Mouse (Mus musculus): Measurements from ENCODE around the gene Gm26920.

Gm26920 gene

DNA sequence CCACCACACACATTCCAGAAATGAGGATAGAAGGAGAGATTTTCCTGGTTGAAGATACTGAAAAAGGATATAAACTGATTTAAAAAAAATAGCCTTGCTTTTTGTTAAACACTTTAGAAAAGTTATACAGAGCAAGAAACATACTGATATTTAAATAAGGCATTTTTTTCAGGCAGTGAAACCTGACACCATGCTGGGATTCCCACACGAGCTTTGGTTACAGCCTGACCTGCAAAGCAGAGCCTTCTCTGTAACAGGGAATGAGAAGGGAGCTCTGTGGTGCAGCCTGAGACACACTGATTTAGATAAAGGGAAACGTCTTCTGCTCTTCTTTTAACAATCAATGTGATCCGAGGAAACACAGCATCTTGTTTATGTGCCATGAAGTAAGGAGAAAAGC is 36.6 kb downstream of the Gm26920 start:
- no peak for DNase-seq (ENCODE audit: low spot score)

DNA sequence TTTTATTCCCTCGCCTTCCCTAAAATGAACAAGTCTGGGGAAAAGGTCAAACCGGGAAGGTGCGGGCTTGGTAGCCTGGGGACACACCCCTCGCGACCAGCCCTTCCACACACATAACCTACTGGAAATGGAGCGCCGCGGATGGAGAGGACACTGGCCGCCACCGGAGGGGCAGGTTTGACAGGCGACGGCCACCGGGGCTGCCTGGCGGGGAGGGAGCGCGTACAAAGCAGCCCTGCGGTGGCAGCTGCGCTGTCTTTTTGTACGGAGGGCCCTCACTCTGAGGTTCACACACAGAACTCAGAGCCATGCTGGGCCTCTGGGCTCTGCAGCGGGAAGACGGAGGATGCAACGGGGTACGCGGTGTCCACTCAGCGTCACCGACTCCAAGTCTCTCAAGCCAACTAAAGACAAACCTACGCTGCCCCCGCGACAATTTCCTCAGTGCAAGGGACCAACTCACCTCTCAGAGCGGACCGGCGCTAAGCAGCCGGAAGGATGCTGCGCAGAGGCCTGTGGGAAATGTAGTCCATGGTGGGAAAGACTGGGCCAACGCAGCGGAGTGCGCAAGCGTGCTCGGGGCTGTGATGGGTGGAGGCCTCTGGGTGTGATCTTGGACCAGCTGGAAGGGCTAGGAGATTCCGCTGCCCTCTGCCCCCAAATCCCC is 39.2 kb downstream of the Gm26920 start, which contains the start of gene Zfp14:
Gene Zfp14 (minus strand): TSS at position 499 of the 667 bp plus-strand sequence.
- DNase-seq (ENCODE audit: low spot score), result peak; percentile 76

DNA sequence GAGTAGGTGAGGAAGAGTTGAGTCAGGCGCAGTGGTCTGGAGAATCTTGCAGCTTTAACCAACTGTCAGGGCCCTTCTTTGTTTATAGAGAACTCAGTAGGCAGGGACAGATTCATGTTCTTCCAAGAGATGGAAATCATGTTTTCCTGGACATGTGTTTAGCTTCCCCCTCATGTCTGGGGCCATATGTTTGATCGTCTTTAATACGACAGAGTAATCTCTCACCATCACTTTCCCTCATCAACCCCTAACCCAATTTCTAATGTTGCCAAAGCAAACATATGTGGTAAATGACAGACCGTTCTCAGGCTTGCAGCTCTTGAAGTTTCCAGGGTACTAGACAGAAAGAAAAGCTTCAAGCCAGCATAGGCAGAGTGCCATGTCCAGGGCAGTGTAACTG is 42.1 kb downstream of the Gm26920 start:
- DNase-seq (ENCODE audit: low spot score), result no peak

DNA sequence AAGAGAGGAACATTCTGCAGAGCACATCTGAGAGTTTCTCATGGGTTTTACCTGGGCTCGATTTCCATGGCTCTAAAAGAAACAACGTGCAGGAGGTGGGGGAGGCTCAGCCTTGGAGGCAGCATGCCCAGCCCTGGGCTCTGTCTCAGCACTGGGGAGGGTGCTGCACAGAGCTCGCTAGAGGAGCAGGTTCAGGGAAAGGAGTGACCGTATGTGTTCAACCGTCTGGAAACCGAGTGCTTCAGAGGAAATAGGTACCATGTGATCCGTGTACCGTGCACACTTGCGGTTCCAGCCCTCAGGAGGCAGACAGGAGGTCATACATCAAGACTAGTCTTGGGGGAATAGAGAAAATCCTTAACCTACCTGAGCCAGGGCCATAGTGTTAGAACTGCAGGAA is 45.9 kb downstream of the Gm26920 start:
- DNase-seq (ENCODE audit: low spot score), result no peak

DNA sequence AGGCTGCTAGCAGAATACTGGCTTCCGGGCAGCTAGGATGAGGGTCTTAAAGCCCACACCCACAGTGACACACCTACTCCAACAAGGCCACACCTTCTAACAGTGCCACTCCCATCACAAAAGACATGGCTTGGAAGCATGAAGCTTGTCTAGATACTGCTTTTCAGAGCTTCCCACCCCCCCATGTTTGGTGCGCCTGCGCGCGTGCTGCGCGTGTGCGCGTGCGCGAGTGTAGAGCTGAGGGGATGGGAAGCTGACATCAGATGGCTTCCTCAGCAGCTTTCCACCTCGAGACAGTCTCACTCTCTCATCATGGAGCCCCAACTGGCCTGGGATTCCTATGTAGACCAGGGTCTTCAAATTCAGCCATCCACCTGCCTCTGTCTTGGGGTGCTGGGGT is 55.9 kb downstream of the Gm26920 start:
- no peak for DNase-seq (ENCODE audit: low spot score)

DNA sequence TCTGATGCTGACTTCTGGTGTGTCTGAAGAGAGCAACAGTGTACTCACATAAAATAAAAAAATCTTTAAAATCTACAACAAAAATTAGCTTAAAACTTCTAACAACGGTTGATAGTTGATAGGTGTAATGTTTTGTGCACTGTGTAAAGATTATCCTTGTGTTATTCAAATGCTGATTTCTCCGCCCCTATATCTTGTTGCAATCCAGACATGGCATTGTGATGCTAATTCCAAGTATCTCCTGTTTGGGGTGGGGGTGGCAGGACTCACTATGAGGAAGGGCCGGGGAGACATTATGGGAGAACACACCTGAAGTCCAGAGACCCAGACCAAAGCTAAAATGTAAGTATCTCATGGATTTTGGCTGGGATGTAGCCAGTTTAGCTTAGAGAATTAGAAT is 58.8 kb downstream of the Gm26920 start:
- no peak for DNase-seq (ENCODE audit: low spot score)

DNA sequence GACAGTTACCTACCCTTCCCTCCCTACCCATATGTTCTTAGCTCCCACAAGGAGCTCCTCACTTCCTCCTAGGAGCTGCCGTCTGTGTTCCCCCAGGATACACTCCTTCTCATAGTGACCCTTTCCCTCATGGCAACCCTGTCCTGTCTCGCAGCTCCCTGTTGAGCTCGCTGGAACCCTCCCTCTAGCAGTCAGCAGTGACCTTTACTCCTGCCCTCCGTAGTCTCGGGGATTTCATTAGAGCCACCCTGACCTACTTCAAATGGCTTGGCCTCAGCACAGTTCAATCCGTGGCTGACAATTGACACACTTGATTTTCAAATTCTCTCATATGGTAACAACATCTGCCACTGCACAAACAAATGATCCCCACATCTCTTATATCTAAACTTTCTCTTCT is 59.5 kb downstream of the Gm26920 start:
- no peak for DNase-seq (ENCODE audit: low spot score)

DNA sequence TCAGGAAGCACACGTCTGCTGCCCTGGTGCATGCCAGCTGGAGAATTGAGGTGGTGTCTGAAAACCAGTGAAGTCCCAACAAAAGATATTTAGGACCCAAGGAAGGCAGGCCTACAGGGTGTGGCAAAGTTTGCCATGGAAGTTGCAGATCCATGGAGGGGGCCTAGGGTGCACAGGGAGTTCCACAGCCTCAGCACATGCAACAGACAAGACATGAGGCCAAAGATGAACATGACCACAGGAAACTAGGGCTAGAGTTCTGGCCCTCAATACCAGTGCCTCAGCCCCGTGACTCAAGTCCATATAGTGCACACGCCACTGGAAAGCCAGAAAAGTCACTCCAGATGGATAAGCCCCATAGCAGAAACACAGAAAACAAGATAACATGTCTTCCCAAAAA is 61.6 kb downstream of the Gm26920 start:
- no peak for DNase-seq (ENCODE audit: low spot score)

DNA sequence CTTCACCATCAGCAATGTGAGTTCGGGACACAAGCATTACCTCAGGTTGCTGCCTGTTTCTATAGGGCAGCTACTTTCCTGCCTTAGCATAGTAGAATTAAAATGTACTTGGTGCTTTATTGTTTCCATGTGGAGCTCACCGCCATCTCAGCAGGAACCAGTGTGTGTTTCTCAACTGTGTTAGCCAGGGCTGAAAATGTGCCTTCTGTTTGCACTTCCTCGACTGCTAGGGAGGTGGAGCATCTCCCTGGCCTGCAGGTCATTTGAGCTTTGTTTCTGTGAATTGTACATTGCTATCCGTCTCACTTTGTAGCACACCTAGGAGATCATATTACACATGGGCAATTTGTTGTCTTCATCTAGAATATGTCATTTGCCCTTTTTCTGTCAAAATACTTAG is 62.9 kb downstream of the Gm26920 start:
- DNase-seq (ENCODE audit: low spot score), result no peak

DNA sequence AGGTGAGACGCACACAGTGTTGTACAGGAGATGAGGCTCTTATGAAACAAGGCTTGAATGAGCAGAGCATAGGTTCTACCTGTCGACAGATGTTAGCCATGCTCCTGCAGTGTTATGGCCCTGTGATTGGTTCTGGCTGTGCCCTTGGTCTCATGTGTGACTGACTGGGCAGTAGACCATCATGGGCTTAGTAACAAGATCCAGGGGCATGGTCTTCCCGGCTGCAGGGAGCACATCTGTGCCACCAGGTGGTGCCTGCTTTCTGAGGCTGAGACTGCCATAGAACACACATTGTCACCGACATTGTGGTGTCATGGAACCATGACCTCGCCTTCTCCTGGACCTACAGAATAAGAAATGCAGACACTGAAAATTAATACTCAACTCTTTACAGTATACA is 64.9 kb downstream of the Gm26920 start:
- DNase-seq (ENCODE audit: low spot score), result no peak

DNA sequence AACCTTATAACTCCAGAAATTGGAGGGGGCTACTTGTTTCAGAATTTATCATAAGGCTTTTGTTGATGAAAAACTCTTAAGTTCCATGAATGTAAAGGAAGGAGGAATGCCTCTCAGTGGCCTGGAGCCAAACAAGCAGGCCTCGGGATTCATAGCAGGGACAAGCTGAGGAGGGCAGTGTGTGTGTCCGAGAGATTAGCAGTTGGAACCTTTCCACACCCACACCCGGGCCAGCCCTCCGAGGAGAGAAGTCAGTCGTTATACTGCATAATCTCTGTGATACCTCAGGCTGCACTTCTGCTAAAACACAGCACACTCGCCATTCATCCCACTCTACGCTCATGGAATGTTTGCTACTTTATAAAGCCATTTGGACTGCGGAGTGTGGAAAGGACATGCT is 66.4 kb downstream of the Gm26920 start:
- DNase-seq (ENCODE audit: low spot score), result no peak

DNA sequence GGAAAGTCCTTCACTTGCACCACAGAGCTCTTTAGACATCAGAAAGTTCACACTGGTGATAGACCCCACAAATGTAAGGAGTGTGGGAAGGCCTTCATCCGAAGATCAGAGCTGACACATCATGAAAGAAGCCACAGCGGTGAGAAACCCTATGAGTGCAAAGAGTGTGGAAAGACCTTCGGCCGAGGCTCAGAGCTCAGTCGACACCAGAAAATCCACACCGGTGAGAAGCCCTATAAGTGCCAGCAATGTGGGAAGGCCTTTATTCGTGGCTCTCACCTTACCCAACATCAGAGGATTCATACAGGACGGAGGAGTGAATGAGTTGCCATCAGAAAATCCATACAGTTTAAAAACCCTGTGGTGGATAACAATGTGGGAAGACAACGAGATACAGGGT is 66.9 kb downstream of the Gm26920 start:
- no peak for DNase-seq (ENCODE audit: low spot score)

DNA sequence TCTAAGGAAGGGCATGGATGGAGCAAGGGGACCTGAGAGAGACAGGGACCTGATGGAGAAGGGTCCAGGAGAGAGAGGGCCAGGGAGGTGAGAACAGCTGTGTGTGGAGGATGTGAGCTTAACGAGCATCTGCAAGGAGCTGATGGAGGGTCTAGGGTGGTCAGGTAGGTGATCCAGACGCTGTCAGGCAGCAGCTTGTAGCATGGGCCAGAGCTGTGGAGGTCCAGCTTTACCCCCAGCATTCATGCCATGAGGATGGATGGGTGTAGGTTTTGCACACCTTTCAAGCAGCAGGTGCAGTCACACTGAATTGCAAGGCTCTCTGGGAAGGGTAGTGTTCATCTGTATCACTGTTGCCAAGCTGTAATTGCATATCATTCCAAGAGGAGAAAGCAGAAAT is 70.7 kb downstream of the Gm26920 start:
- no peak for DNase-seq (ENCODE audit: low spot score)

DNA sequence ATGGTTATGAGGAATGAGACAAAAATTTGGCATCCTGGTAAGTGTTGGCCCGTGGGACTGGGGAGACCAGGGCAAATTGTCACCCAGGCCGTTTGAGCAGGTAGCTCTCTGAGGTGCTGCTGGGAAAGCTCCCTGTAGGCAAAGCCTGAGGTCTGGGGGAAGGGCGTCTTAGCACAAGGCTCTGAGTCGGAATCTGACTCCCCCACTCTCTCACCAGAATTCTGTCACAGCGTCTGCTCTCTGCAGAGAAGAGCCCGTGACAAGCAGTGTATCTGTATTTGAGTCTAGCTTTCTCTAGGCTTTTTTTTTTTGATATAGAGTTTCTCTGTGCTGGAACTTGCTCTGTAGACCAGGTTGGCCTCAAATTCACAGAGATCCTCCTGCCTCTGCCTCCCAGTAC is 73.0 kb downstream of the Gm26920 start:
- no peak for DNase-seq (ENCODE audit: low spot score)

DNA sequence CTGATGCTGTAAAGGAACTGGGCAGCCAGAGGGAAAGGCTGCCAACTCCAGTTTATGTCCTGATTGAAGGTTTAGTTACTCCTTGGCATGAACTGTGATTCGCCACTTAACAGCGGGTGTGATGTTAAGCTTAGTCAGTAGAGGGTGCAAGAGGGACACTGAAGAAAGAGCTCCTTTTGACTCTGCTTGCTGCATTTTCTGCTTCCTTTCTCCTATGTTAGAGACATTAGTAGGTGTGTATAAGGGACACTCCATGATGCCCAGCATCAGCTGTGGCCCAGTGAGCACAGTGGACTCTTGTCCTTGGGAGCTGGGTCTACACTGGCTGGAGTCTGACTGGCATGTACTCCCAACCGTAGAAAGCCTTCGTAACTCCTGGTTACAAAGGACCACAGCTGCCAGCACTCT is 77.2 kb downstream of the Gm26920 start:
- peak; percentile 9 for DNase-seq (ENCODE audit: low spot score)

DNA sequence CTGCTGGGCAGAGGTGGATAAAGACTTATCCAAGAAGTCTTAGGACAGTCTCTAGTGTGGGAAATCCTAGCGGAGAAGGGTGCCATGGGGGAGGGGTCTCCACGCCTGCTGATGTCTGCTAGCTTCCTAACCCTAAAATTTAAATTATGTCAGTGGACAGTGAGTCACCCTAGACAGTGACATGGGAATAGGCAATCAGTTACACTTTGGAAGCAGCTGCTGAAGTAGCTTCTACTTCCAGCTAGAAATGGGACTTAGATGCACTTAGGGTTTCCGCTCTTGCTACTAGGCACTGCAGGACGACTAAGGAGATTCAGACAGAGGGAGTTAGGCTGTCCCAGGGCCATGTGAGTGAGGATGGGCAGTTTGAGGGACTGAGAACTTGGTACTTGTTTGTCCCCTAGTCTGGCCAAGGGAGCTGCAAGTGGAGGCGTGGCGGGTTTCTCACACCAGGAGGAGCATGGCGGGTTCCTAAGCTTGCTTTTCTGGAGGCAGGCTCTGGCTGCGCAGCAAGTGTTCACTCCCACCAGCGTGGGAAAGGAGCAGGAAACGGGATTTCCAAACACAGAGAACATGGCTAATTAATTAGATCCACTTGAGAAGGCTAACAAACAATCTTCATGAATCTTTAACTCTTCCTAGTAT is 79.5 kb downstream of the Gm26920 start:
- no peak for DNase-seq (ENCODE audit: low spot score)

DNA sequence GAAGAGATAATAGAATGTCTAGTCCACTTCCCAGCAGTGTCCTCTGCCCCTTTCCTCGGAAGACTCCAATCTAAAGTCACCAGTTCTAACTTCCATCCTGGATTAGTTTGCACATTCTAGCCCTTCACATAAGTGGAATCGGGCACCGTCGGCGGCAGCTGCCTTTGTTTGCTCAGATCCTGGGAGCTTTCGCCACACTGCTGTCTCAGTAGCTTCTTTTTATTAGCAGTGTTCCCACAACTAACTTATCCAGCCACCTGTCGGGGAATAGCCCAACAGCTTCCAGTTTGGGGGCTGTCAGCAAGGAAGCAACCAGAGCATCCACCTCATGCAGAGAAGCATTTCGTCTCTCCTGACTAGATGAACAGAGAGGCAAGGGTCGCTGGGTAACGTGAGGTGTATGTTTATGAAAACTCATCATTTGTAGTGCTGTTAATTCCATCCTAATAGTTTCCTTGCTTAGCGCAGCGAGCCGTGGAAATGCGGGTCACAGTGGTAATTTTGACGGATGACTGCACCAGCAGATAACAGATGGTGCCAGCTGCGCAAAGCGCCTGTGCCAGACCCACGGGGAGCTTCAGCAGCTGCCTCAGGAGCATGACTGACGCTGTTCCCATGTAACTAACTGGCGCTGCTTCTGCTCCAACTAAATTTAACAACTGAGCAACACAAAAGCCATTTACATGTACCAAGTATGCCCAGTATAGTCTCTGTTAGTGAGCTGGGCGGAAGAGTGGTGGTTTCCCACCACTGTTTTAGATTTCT is 80.7 kb downstream of the Gm26920 start:
- no peak for DNase-seq (ENCODE audit: low spot score)

DNA sequence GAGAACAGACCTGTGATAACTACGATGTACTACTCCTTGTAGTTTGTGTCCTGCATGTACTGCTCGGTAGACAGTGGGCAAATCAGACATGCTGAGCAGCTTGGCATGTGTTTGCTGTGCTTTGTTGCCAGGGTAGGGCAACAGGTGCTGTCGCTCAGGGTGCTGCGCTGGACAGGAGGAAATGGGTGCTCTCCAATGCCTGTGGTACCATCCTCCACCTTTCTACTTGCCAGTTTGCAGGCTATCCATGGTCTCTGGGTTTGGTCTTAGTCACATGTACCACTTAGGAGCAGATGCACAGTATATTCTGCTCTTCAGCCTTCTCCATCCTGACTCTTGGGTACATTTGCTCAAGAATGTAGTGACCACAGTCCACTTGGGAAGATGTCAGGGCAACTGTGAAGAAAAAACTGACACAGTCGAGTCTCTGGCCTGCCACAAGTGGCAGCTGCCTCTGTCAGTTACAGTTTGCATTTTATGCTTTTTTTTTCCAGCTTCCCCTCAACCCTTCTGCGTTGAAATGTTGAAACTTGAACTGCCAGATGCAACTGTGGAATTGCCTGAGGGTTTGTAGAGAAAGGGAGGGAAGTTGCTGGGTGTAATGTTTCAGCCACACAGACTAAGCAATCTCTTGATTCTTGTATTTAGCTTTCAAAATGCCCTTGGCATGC is 82.1 kb downstream of the Gm26920 start:
- DNase-seq (ENCODE audit: low spot score), result no peak

DNA sequence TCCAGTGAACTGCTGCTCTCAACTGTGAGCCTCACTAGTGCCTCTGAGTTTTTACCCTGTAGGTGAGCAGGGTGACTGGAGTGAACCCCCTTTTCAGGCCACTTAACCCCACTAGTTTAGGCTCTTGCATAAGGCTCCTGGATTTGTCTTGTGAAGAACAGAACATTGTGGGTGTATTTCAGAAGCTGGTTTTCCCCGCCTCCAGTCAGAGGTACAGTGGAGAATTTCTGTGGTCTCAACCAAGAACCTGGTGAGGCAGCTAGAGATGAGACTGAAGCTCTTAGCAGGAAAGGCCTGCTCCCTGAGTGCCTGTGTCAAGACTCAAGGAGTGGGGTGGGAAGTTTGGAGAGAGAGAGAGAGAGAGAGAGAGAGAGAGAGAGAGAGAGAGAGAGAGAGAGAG is 82.6 kb downstream of the Gm26920 start:
- DNase-seq (ENCODE audit: low spot score), result no peak
